Mouse (Mus musculus): ENCODE measurements around the gene Nde1.
A peak's percentile ranks its signal among the peaks of the same experiment; 100 is the strongest.

Nde1 gene

DNA sequence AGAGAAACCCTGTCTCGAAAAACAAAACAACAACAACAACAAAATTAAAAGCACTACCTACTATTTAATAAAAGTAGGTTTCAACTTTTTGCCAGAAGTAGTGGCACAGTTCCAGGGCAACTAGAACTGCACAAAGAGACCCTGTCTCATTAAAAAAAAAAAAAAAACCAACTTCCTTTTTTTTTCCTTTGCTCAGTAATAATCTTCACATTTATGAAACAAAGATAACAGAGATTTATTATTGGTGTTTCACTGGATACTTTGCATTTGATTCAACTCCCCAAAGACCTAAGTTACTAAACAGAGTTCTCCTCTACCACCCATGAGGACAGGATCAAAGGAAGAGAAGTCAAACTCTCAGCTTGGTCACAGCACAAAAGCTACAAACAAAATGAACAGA is 2.1 kb upstream of the Nde1 start:
- DNase-seq (ENCODE audit: low read depth, low spot score), result no peak

DNA sequence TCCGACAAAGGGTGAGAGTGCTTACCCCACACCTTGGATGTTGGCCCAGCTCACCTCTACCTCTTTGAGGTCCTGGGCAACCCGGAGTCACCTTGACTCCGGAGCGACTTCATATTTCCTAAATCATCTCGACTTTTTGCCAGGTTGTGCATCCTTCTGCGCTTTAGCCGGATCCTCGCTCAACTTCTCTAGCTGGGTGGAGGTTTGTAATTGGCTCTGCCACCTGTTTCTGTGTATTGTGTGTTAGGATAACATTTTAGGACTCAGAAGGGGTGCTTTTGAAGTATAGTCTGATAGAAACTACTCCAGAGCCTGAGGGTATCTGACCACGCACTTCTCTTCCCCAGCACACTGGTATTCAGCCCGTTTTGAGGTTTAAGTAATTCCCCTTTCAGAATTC is 656 bp downstream of the Nde1 start:
- DNase-seq (ENCODE audit: low read depth, low spot score), result peak; percentile 40

DNA sequence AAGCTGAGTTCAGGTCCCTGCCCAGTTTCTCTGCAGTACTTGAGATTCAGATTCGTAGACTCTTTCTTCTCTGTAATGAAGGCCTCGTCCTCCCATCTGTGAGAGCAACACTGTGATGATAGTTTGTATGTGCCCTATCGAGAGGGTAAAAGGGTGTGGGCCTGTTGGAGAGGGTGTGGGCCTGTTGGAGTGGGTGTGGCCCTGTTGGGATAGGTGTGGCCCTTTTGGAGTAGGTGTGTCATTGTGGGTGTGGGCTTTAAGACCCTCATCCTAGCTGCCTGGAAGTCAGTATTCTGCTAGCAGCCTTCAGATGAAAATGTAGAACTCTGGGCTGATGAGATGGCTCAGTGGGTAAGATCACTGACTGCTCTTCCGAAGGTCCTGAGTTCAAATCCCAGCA is 3.4 kb downstream of the Nde1 start:
- no peak for DNase-seq (ENCODE audit: low read depth, low spot score)

DNA sequence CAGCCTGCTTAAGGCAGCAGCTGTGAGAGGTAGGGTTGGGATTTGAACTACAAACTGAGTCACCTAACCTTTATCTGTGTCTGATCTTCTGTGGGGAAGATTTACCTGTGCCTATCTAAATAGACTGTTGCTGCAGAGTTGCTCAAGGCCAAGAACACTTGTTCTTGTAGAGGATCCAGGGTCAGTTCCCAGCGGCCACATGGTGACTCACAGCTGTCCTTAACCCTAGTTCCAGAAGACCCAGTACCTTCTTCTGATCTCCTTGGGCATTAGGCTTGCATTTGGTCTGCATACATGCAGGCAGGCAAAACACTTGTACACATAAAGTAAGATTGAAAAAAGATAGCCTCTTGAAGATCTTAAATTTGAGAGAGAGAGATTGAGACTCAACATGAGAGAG is 6.6 kb downstream of the Nde1 start:
- no peak for DNase-seq (ENCODE audit: low read depth, low spot score)

DNA sequence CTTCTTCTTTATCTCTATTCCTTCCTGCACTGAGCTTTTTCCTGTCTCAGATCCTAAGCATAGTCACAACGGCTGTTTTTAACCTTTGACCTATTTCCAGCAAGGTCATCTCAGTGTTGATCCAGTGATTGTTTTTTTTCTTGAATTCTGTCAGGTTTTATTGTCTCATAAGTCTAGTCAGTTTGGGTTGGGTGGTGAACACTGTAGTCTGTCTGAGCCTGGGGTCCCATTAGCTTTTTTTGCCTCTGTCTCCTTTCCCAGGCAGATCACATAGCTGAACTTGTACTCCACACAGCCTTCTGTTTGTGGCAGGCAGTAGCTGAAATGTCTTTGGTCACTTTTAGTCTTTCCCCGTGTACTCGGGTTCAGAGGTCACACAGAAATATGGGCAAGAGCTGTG is 15.0 kb downstream of the Nde1 start:
- DNase-seq (ENCODE audit: low read depth, low spot score), result no peak

DNA sequence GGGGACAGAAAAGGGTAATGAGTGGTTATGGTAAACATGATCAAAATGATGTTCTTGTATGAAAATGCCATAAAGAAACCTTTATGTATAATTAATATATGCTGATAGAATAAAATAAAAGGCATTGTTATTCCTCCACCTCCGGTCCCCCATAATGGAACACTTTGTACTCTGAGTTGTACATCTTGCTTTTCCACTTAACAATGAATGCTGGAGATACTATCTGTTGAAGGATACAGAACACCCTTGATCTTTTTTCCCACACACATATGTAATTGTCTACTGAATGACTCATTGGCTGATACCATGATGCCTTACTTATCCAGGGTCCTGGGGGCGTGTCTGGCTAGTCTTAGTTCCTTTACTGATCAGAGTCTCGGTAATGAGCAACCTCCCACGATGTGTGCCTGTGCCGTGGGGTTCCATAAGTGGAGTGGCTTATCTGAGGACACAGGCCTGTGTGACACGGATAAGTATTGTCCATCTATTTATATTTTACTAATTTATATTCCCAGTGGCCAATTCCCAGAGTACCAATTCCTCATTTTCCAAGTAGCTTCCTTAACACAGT is 17.2 kb downstream of the Nde1 start:
- DNase-seq (ENCODE audit: low read depth, low spot score), result no peak

DNA sequence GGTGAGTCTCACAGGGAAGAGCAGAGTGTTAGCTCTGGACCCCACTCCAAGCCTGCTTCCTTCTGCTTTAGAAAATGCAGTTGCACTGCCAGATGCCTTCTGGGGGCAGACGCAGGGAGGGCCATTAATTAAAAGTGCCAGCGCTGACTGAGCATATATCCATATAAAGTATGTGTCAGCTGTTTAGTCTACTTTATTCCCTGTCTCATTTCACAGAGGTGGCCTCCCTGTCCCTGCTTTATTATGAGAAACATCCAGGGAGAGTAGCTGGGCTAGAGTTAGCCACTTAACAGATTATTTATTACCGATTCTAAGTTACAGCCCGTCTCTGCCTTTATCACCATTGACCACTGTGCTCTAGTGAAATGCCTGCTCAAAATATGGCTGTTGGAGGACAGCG is 19.3 kb downstream of the Nde1 start:
- no peak for DNase-seq (ENCODE audit: low read depth, low spot score)

DNA sequence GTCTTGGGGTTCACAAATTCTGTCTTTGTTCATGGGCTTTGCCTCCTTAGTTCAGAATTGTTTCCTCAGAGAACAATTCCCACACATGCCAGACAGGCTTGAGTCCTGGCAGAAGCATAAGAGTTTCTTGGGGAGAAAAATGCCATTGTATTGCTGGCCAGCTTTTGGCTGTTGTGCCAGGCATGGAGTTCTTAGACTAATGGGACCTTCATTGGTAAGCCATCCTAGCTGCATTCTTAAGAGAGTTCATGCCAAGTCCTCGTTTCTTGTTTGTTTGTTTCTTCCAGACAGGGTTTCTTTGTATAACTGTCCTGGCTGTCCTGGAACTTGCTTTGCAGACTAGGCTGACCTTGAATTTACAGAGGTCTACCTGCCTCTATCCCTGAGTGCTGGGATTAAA is 20.8 kb downstream of the Nde1 start:
- DNase-seq (ENCODE audit: low read depth, low spot score), result no peak

DNA sequence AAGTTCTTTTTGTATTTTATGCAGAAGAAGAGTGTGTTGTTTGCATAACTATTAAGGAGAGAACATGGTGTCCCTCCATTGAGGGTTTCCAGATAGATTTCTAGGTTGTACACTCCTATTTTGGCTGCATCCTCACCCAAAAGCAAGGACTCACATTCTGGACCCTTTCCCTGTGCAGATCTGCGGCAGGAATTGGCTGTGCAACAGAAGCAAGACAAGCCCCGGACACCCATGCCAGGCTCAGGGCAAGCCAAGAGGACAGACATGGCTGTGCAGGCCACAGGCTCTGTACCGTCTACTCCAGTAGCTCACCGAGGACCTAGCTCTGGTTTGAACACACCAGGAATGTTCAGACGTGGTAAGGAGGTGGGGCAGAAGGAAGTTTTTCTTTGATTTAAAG is 22.4 kb downstream of the Nde1 start:
- no peak for DNase-seq (ENCODE audit: low read depth, low spot score)

DNA sequence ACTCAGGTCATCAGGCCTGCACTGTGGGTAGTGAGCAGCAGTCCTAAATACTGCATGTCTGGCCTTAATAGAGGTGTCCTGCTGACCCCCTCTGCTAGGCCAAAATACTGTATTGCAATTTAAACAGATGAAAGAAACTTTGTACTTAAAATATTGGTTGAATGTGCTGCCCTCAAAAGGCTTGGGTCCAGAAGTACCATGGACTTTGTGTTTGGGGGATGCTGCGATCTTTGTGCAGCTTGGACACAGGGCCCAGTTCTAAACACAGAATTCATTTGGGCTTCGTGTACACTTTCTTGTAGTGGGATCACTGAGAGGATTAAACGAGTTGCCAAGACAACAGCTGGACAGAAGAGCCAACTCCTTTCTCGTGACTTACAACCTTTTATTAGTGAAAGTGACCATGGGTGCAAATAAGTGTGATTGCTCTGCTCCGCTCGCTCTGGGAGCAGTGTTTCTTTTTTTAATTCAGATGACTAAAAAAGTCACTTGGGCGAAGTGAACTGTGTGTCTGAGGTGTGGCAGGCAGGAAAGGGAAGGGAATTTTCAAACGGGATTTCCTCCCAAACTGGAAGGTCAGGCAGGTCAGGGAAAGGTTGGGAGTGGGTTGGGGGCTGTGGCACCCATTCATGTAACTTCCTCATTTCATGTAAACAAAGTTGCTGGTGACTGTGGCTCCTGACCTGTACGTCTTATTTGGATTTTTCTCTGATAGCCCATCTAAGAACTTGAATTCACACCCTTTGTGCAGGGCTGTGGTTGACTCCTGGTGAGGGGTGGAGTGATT is 31.3 kb downstream of the Nde1 start:
- DNase-seq (ENCODE audit: low read depth, low spot score), result no peak

DNA sequence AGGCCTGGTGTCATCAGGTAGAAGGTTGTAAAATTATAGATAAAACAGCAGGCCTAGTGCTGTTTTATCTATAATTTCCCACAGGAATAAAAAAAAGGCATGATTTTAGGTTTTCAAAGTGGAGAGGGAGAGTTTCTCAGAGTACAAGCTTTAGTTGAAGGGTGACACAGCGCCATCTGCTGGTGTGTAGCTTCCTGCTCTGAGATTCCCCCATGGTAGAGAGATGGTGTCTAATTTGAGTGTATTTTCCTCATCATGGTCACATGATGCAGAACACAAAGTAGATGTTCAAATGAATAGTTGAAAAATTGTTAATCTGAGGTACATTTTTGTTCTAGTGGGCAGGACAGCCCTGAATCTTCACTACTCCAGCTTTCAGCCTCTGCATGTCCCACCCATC is 32.4 kb downstream of the Nde1 start:
- DNase-seq (ENCODE audit: low read depth, low spot score), result peak; percentile 88

DNA sequence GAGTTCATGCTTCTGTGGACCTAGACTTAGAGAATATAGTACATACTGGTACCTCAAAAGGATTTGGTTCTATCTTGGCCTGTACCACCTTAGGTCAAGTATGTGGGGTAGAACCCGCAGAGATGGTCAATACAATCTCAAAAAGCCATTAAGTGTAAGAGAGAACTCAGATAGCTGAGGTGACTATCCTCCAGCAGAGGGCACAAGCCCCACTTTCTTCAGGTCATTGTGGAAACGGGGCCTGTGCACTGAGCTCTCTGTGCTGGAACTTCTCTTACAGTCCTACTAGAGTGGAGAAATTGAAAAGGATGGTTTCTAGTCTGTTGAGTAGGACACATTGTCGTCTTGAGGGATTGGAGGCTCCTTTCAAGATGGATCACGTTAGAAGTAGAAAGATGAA is 35.7 kb downstream of the Nde1 start:
- DNase-seq (ENCODE audit: low read depth, low spot score), result peak; percentile 12

DNA sequence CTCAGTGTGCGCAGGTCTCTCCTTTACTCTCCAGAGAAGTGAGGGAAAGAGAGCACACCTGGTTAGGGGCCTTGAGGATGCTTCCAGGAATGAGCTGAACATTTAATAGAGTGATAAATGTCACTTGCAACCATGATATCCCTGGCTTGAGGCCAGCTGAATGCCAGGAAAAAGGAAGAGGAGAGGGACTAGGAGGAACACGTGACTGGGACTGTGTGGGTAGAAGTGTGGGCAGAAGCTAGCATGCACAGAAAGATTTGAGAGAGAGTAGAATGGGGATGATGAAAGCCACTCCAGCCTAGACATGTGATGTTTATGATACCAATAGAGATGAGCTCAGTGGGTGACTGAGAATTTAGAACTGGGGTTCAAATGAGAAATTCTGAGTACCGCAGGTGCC is 52.1 kb downstream of the Nde1 start:
- no peak for DNase-seq (ENCODE audit: low read depth, low spot score)

DNA sequence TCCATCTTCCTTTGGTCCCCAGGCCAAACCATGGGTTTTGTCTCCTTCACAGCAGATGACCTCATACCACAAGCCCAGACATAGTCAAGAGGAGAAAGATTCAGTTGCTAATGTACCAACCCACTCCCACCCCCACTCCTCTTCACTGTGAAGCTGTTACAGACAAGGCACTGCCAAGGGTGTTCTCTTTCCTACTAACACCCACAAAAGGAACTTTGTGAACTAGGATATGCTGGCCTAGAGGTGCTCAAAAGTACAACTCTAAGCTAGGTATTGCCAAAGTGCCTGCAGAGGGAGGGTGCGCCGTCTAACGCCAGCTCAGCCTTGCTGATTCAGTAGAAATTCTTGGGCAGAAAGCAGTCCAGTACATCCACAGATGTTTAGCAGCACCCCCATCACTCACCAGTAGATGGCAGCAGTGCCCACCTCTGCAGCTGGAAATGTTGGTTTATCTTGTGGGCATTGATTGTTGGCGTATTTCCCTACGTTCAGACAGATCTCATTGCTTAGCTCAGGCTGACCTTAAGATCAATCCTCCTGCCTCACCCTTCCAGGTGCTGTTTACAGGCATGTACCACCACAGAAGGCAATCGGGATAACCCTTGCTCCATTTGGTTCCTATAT is 74.1 kb downstream of the Nde1 start:
- peak; percentile 94 for DNase-seq (ENCODE audit: low read depth, low spot score)

DNA sequence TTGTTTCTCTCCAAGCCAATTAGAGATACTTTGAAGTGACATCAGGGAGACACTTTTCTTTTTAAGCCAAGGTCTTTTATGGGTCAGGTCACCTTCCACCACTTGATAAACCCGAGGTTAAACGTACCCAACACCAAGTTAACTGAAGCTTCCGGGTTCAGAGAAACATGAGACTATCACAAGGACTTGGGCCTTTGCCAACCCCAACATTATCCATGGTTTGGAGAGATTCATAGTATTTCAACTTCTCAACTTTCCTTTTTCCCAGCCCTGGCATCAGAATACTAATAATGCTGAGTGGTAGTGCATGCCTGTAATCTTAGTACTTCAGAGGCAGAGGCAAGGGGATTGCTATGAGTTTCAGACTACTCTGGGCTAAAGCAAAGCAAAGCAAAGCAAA is 79.0 kb downstream of the Nde1 start:
- DNase-seq (ENCODE audit: low read depth, low spot score), result peak; percentile 23

Data from 3T3-L1 (cell line).